9 mouse cellular contexts compared by ENCODE assay signal in genomic region chr7:112444152-112444984, GRCm38 (mm10). TPM values are rescaled to one million over a fixed set of nuclear protein-coding genes. Genes with fewer than 3 reads are reported as not detected.
A peak's percentile ranks its signal among the peaks of the same experiment; 100 is the strongest.
DNase-seq lines count a peak whose midpoint lies in the region; ATAC-seq and TF ChIP-seq lines count a peak whose summit lies in the region.
"Had no signal": no experiment of that assay in that cellular context is flagged by ENCODE, and none has a peak within 500 bp of the region (broad histone marks: within the 10 kb centered on the region; RNA-seq: fewer than 3 reads in every experiment).

No protein-coding gene starts in this region.

- H3K4me3 ChIP-seq in kidney, embryonic 15.5 days (replicated peaks): no peak overlapping the region
- no peak overlapping the region for H3K4me3 ChIP-seq in embryonic facial prominence, embryonic 12.5 days
- H3K4me3 ChIP-seq in midbrain, postnatal 0 days (ENCODE audit: low read depth, low read length): no peak overlapping the region

- H3K9me3 ChIP-seq in kidney, embryonic 15.5 days (replicated peaks): 0 out of 2 replicates have a peak, but pooled peaks cover 4% of the 10 kb centered on the region
- peaks cover 5% of the 10 kb centered on the region; the same call in 1 of the 2 replicates for H3K9me3 ChIP-seq in embryonic facial prominence, embryonic 12.5 days
- no peaks in the 10 kb centered on the region for H3K9me3 ChIP-seq in midbrain, postnatal 0 days (ENCODE audit: low read length)

- 30% methylated on average over 12 of the region's 12 CpGs for WGBS in kidney, embryonic 15.5 days
- 40% methylated on average over 12 of the region's 12 CpGs for WGBS in embryonic facial prominence, embryonic 12.5 days
- 10% methylated on average over 12 of the region's 12 CpGs for WGBS in midbrain, postnatal 0 days

- no peaks in the 10 kb centered on the region; the same call in 1 of the 2 replicates for H3K36me3 ChIP-seq in kidney, embryonic 15.5 days
- H3K36me3 ChIP-seq in embryonic facial prominence, embryonic 12.5 days: no peaks in the 10 kb centered on the region
- no peaks in the 10 kb centered on the region for H3K36me3 ChIP-seq in midbrain, postnatal 0 days (ENCODE audit: insufficient read depth, low read length)

- H3K27ac ChIP-seq in kidney, embryonic 15.5 days: peak overlapping the region; percentile 54
- H3K27ac ChIP-seq in embryonic facial prominence, embryonic 12.5 days: 0 out of 2 replicates have a peak overlapping the region, but pooled peaks have one; percentile 19
- H3K27ac ChIP-seq in midbrain, postnatal 0 days (ENCODE audit: low read depth, low read length): peak overlapping the region; percentile 1; the same call in 1 of the 2 replicates

- no peak for DNase-seq in kidney, adult 9 months
- peak; percentile 40 to 55 for DNase-seq in kidney, postnatal 25 days
- peak; percentile 62 for DNase-seq in midbrain, postnatal 0 days (ENCODE audit: low spot score)
- DNase-seq in frontal cortex, postnatal 10 days (ENCODE audit: low spot score in 2 of 2): no peak

- ATAC-seq in kidney, embryonic 15.5 days (replicated peaks; ENCODE audit: low FRiP score): peak; percentile 47
- ATAC-seq in embryonic facial prominence, embryonic 12.5 days (ENCODE audit: insufficient number of reproducible peaks, insufficient read depth, low FRiP score, low TSS enrichment): peak; percentile 61; the same call in 1 of the 2 replicates
- peak; percentile 56 for ATAC-seq in midbrain, postnatal 0 days (ENCODE audit: low FRiP score)
- no peak for ATAC-seq in megakaryocyte-erythroid progenitor cell, adult 5-6 weeks (replicated peaks; ENCODE audit: low FRiP score, low TSS enrichment, poor library complexity, severe bottlenecking)
- ATAC-seq in CD4-positive, CD25-positive, alpha-beta regulatory T cell, adult 4 months: no peak

- H3K4me1 ChIP-seq in kidney, embryonic 15.5 days: peaks cover 46% of the 10 kb centered on the region
- H3K4me1 ChIP-seq in embryonic facial prominence, embryonic 12.5 days: peaks cover 42% of the 10 kb centered on the region
- H3K4me1 ChIP-seq in midbrain, postnatal 0 days (ENCODE audit: insufficient read depth, low read length): peaks cover 3% of the 10 kb centered on the region; the same call in 1 of the 2 replicates

- H3K27me3 ChIP-seq in kidney, embryonic 15.5 days: no peaks in the 10 kb centered on the region
- H3K27me3 ChIP-seq in embryonic facial prominence, embryonic 12.5 days: no peaks in the 10 kb centered on the region
- no peaks in the 10 kb centered on the region for H3K27me3 ChIP-seq in midbrain, postnatal 0 days (ENCODE audit: insufficient read depth, low read length)

- no peak overlapping the region for H3K4me2 ChIP-seq in kidney, embryonic 15.5 days
- no peak overlapping the region; the same call in 1 of the 2 replicates for H3K4me2 ChIP-seq in embryonic facial prominence, embryonic 12.5 days (replicated peaks)
- H3K4me2 ChIP-seq in midbrain, postnatal 0 days (ENCODE audit: low read depth, low read length, poor library complexity, severe bottlenecking): no peak overlapping the region

- no peak overlapping the region for H3K9ac ChIP-seq in kidney, embryonic 15.5 days
- H3K9ac ChIP-seq in embryonic facial prominence, embryonic 12.5 days: no peak overlapping the region
- H3K9ac ChIP-seq in midbrain, postnatal 0 days (replicated peaks; ENCODE audit: low read length, poor library complexity, severe bottlenecking): no peak overlapping the region

- TF ChIP-seq CTCF in midbrain, postnatal 0 days (IDR thresholded peaks at IDR 0.05): no peak

RNA-seq across cellular contexts. Expression of gene Parva, which starts 17.1 kb away (rescaled TPM):
- polyA plus RNA-seq in kidney, embryonic 15.5 days (2015; fragmentation: Nextera tagmentation; extraction: Ambion mirVana): 103 and 107 TPM in 2 replicates
- polyA plus RNA-seq in embryonic facial prominence, embryonic 12.5 days (2016; fragmentation: Nextera tagmentation; extraction: Ambion mirVana): 98.4 and 112 TPM in 2 replicates
- 23.2 and 25.8 TPM in 2 replicates for total RNA-seq in midbrain, postnatal 0 days (2014; rRNA removed)
- 22.9 and 23.3 TPM in 2 replicates for polyA plus RNA-seq in midbrain, postnatal 0 days (2015; fragmentation: Nextera tagmentation; extraction: Ambion mirVana)
- not detected in 2 replicates for total RNA-seq in megakaryocyte-erythroid progenitor cell, adult 5-6 weeks (2014; fragmentation: Nextera tagmentation)
- not detected in 2 replicates for total RNA-seq in megakaryocyte-erythroid progenitor cell, adult 5-6 weeks (2017)
- polyA plus RNA-seq in CD4-positive, CD25-positive, alpha-beta regulatory T cell, adult 4 months (2017; shearing (Covaris generic)): not detected
- total RNA-seq: MEL had no signal

Comparison
In these comparisons a context has a peak if more than half of its experiments do, and no peak if none do; other contexts are left out.
1. DNase-seq: peak in kidney, postnatal 25 days (2 of 2) and midbrain, postnatal 0 days (single experiment); none in kidney, adult 9 months (single experiment) and frontal cortex, postnatal 10 days (0 of 2).
2. ATAC-seq: peak in kidney, embryonic 15.5 days (single experiment), embryonic facial prominence, embryonic 12.5 days (single experiment) and midbrain, postnatal 0 days (single experiment); none in megakaryocyte-erythroid progenitor cell, adult 5-6 weeks (single experiment) and CD4-positive, CD25-positive, alpha-beta regulatory T cell, adult 4 months (single experiment).
3. H3K27ac ChIP-seq: peak in every context shown above with its lines; median percentile 54 in kidney, embryonic 15.5 days; 19 in embryonic facial prominence, embryonic 12.5 days; 1 in midbrain, postnatal 0 days.
4. RNA of gene Parva, which starts 17.1 kb away (polyA plus RNA-seq): 98.4 to 112 TPM in embryonic facial prominence, embryonic 12.5 days, 103 to 107 TPM in kidney, embryonic 15.5 days and 22.9 to 23.3 TPM in midbrain, postnatal 0 days; not detected in CD4-positive, CD25-positive, alpha-beta regulatory T cell, adult 4 months; every median in the first group is over 10 times any median in the second.